Mouse (Mus musculus): ENCODE results near the gene Gm10198.

Gene Gm10198

GRCm38 (mm10) chr13:111634163-111635160 is 41.9 kb downstream of the Gm10198 start:
- in situ Hi-C loops (cut with MboI; ENCODE audit: low pct_unique_long_range_greater_than_20kb in 1 of 2, low sequenced_read_pairs in 2 of 2, unreplicated experiment in 1 of 2): no loop called here

DNA sequence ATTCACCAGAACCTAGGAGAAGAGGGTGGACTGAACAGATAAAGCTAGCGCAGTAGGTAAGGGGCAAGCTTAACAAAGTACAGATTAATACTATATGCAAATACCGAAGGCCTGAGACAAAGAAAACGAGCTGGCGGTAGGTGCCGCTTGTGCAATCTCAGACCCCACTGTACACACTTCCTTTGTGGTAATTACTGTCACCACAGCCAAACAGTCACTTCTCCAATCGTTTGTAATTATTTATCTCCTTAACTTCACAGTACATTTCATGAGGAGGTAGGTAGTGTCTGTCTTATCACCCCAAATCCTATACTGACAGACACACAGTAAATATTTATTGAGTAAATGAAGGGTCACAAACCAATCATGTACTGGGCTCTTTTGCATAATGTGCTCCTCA is 47.7 kb downstream of the Gm10198 start:
- in situ Hi-C loops (cut with MboI; ENCODE audit: low pct_unique_long_range_greater_than_20kb in 1 of 2, low sequenced_read_pairs in 2 of 2, unreplicated experiment in 1 of 2): no loop called here

Measured in mouse embryonic stem cell (cell line).